Mouse (Mus musculus) midbrain, embryonic 15.5 days (tissue): ENCODE measurements at regions not wholly inside any gene's neighbourhood (a gene's known extent, or its start where the extent isn't known, plus 50 kb on each side); places are given as distances from the start of the nearest gene placed in this dataset.

Source experiments
- ATAC-seq: fragments of 200-750 bp; cut with Nextera tagmentation; replicated peaks from 2 replicates; pipeline ENCODE4 v1.8.0; 2017; ENCODE audit warnings: moderate TSS enrichment
- H3K27ac ChIP-seq: fragments of 300-500 bp; sonication (generic); 2 replicates; pipeline ENCODE4 v1.5.1; 2015; ENCODE audit warnings: mild to moderate bottlenecking, inconsistent platforms
- H3K27me3 ChIP-seq: fragments of 300-500 bp; sonication (generic); replicated peaks from 2 replicates; pipeline ENCODE4 v1.6.1; 2015; ENCODE audit warnings: inconsistent platforms
- H3K36me3 ChIP-seq: fragments of 300-500 bp; sonication (generic); replicated peaks from 2 replicates; pipeline ENCODE4 v1.6.1; 2015; ENCODE audit warnings: inconsistent platforms
- H3K4me1 ChIP-seq: fragments of 300-500 bp; sonication (generic); 2 replicates; pipeline ENCODE4 v1.6.1; 2015; ENCODE audit warnings: inconsistent platforms
- H3K4me2 ChIP-seq: fragments of 300-500 bp; sonication (generic); 2 replicates; pipeline ENCODE4 v1.6.1; 2015; ENCODE audit warnings: inconsistent platforms, mild to moderate bottlenecking, moderate library complexity
- H3K4me3 ChIP-seq: fragments of 300-500 bp; sonication (generic); 2 replicates; pipeline ENCODE4 v1.5.1; 2015; ENCODE audit warnings: mild to moderate bottlenecking, inconsistent platforms
- H3K9ac ChIP-seq: fragments of 300-500 bp; sonication (generic); 2 replicates; pipeline ENCODE4 v1.6.1; 2015; ENCODE audit warnings: mild to moderate bottlenecking, inconsistent platforms
- H3K9me3 ChIP-seq: fragments of 300-500 bp; sonication (generic); 2 replicates; pipeline ENCODE4 v1.6.1; 2016; ENCODE audit warnings: inconsistent platforms
- WGBS: fragments of 180-500 bp; shearing (Covaris S2); methylation state at CpG from one replicate; pipeline ENCODE4 v1.1.7; 2015; ENCODE audit warnings: mixed read lengths; 5-methylcytosine and 5-hydroxymethylcytosine counted together

- H3K36me3 ChIP-seq, result no peaks in the 10 kb centered on the region
- ATAC-seq, result peak; percentile 71; the same call in 1 of the 2 replicates
Measured at GRCm38 (mm10) chr9:87649015-87649978, 81.8 kb downstream of the Tbx18 start.

GRCm38 (mm10) chr9:87648317-87648716 is 82.7 kb downstream of the Tbx18 start:
- Histone ChIP-seq H3K27me3 (no peaks in the 10 kb centered on the region), H3K4me2 (no peak overlapping the region), H3K36me3 (no peaks in the 10 kb centered on the region), H3K4me3 (no peak overlapping the region), H3K4me1 (peaks cover 13% of the 10 kb centered on the region; the same call in 1 of the 2 replicates), H3K9me3 (no peaks in the 10 kb centered on the region), H3K9ac (no peak overlapping the region), H3K27ac (no peak overlapping the region)
- no peak for ATAC-seq
- WGBS, result 43% methylated on average over 5 of the region's 5 CpGs

More at GRCm38 (mm10) chr9:87649015-87649978, 81.8 kb downstream of the Tbx18 start:
- Histone ChIP-seq H3K9me3 (no peaks in the 10 kb centered on the region), H3K9ac (no peak overlapping the region), H3K4me2 (no peak overlapping the region), H3K4me3 (no peak overlapping the region), H3K4me1 (peaks cover 13% of the 10 kb centered on the region; the same call in 1 of the 2 replicates), H3K27me3 (no peaks in the 10 kb centered on the region), H3K27ac (peak overlapping the region; percentile 51)
- WGBS, result 37% methylated on average over 6 of the region's 6 CpGs

GRCm38 (mm10) chr9:87645032-87645431 is 86.0 kb downstream of the Tbx18 start:
- Histone ChIP-seq H3K4me2 (no peak overlapping the region), H3K4me3 (no peak overlapping the region), H3K27me3 (no peaks in the 10 kb centered on the region), H3K4me1 (peaks cover 11% of the 10 kb centered on the region; the same call in 1 of the 2 replicates), H3K9ac (no peak overlapping the region), H3K9me3 (no peaks in the 10 kb centered on the region), H3K27ac (no peak overlapping the region), H3K36me3 (no peaks in the 10 kb centered on the region)
- WGBS, result 89% methylated on average over 5 of the region's 5 CpGs
- ATAC-seq, result no peak

GRCm38 (mm10) chr9:87633863-87634630 is 97.0 kb downstream of the Tbx18 start:
- Histone ChIP-seq H3K27ac (no peak overlapping the region), H3K4me2 (no peak overlapping the region), H3K9ac (no peak overlapping the region), H3K4me1 (no peaks in the 10 kb centered on the region), H3K4me3 (no peak overlapping the region), H3K9me3 (no peaks in the 10 kb centered on the region), H3K36me3 (no peaks in the 10 kb centered on the region), H3K27me3 (no peaks in the 10 kb centered on the region)
- WGBS, result 78% methylated on average over 5 of the region's 5 CpGs
- no peak for ATAC-seq

GRCm38 (mm10) chr9:87626432-87626831 is 104.6 kb downstream of the Tbx18 start:
- Histone ChIP-seq H3K36me3 (no peaks in the 10 kb centered on the region), H3K27ac (0 out of 2 replicates have a peak overlapping the region, but pooled peaks have one; percentile 45), H3K4me1 (no peaks in the 10 kb centered on the region), H3K9me3 (no peaks in the 10 kb centered on the region), H3K4me2 (no peak overlapping the region), H3K4me3 (no peak overlapping the region), H3K9ac (no peak overlapping the region), H3K27me3 (no peaks in the 10 kb centered on the region)
- 35% methylated on average over 3 of the region's 3 CpGs for WGBS
- ATAC-seq, result peak; percentile 86

- H3K4me2 ChIP-seq, result peak overlapping the region; percentile 16; the same call in 1 of the 2 replicates
- 33% methylated on average over 7 of the region's 7 CpGs for WGBS
- no peaks in the 10 kb centered on the region for H3K36me3 ChIP-seq
- H3K27me3 ChIP-seq, result no peaks in the 10 kb centered on the region
- H3K9me3 ChIP-seq, result no peaks in the 10 kb centered on the region
- no peak overlapping the region for H3K4me3 ChIP-seq
- H3K27ac ChIP-seq, result no peak overlapping the region
- no peak overlapping the region for H3K9ac ChIP-seq
- ATAC-seq, result no peak; the same call in 1 of the 2 replicates
- no peaks in the 10 kb centered on the region for H3K4me1 ChIP-seq
Measured at GRCm38 (mm10) chr9:87618238-87618673, 112.8 kb downstream of the Tbx18 start.

- H3K4me2 ChIP-seq, result no peak overlapping the region
- no peaks in the 10 kb centered on the region for H3K9me3 ChIP-seq
- H3K4me3 ChIP-seq, result no peak overlapping the region
- no peak overlapping the region for H3K9ac ChIP-seq
- 66% methylated on average over 10 of the region's 10 CpGs for WGBS
- H3K27me3 ChIP-seq, result no peaks in the 10 kb centered on the region
- H3K36me3 ChIP-seq, result no peaks in the 10 kb centered on the region
- H3K27ac ChIP-seq, result no peak overlapping the region
- H3K4me1 ChIP-seq, result no peaks in the 10 kb centered on the region
- ATAC-seq, result no peak
Measured at GRCm38 (mm10) chr9:87607878-87608631, 123.0 kb downstream of the Tbx18 start.

GRCm38 (mm10) chr9:87575591-87575990 is 155.5 kb downstream of the Tbx18 start:
- WGBS, result 68% methylated on average over 2 of the region's 2 CpGs
- no peak overlapping the region for H3K9ac ChIP-seq

GRCm38 (mm10) chr9:87574250-87574864 is 156.7 kb downstream of the Tbx18 start:
- H3K9me3 ChIP-seq, result no peaks in the 10 kb centered on the region
- ATAC-seq, result no peak
- H3K9ac ChIP-seq, result no peak overlapping the region
- H3K27ac ChIP-seq, result no peak overlapping the region
- no peaks in the 10 kb centered on the region for H3K27me3 ChIP-seq
- H3K4me1 ChIP-seq, result no peaks in the 10 kb centered on the region
- no peak overlapping the region for H3K4me3 ChIP-seq
- H3K36me3 ChIP-seq, result no peaks in the 10 kb centered on the region
- WGBS, result 53% methylated on average over 2 of the region's 2 CpGs
- H3K4me2 ChIP-seq, result no peak overlapping the region

More at GRCm38 (mm10) chr9:87575591-87575990, 155.5 kb downstream of the Tbx18 start:
- ATAC-seq, result no peak
- Histone ChIP-seq H3K9me3 (no peaks in the 10 kb centered on the region), H3K4me2 (no peak overlapping the region), H3K4me3 (no peak overlapping the region), H3K27ac (no peak overlapping the region), H3K36me3 (no peaks in the 10 kb centered on the region), H3K4me1 (no peaks in the 10 kb centered on the region), H3K27me3 (no peaks in the 10 kb centered on the region)

GRCm38 (mm10) chr9:87563244-87563643 is 167.8 kb downstream of the Tbx18 start:
- H3K27me3 ChIP-seq, result no peaks in the 10 kb centered on the region
- H3K4me1 ChIP-seq, result no peaks in the 10 kb centered on the region
- ATAC-seq, result no peak
- WGBS, result 64% methylated on average over 3 of the region's 3 CpGs
- H3K4me3 ChIP-seq, result no peak overlapping the region
- H3K27ac ChIP-seq, result no peak overlapping the region
- no peak overlapping the region for H3K4me2 ChIP-seq
- H3K36me3 ChIP-seq, result no peaks in the 10 kb centered on the region
- H3K9ac ChIP-seq, result no peak overlapping the region
- H3K9me3 ChIP-seq, result no peaks in the 10 kb centered on the region

- Histone ChIP-seq H3K27me3 (no peaks in the 10 kb centered on the region), H3K9me3 (no peaks in the 10 kb centered on the region), H3K4me2 (no peak overlapping the region), H3K9ac (no peak overlapping the region), H3K4me3 (no peak overlapping the region), H3K36me3 (no peaks in the 10 kb centered on the region), H3K27ac (no peak overlapping the region), H3K4me1 (no peaks in the 10 kb centered on the region)
- ATAC-seq, result no peak
- WGBS, result 79% methylated on average over 6 of the region's 6 CpGs
Measured at GRCm38 (mm10) chr9:87562796-87563195, 168.3 kb downstream of the Tbx18 start.
